Mouse (Mus musculus): ENCODE measurements around the gene Dpp4. TPM values are rescaled to one million over a fixed set of nuclear protein-coding genes. Genes with fewer than 3 reads are reported as not detected.

Dpp4 gene
- polyA plus RNA-seq, 1 experiment from 2014 or later, result 1.4 TPM

- H3K4me2 ChIP-seq (replicated peaks), result no peak overlapping the region
- no peak overlapping the region for H3K4me3 ChIP-seq (replicated peaks; ENCODE audit: low read length)
- DNase-seq (ENCODE audit: low spot score) (no peak), ATAC-seq (ENCODE audit: low FRiP score) (no peak)
- 86% methylated on average over 3 of the region's 3 CpGs for WGBS
- H3K36me3 ChIP-seq (replicated peaks; ENCODE audit: control insufficient read depth, insufficient read depth), result no peaks in the 10 kb centered on the region
- no peaks in the 10 kb centered on the region for H3K27me3 ChIP-seq (ENCODE audit: control insufficient read depth, insufficient read depth, low read length)
- H3K9ac ChIP-seq, result no peak overlapping the region
- H3K27ac ChIP-seq, result no peak overlapping the region
- no peaks in the 10 kb centered on the region for H3K9me3 ChIP-seq (ENCODE audit: control insufficient read depth, low read length)
- no peaks in the 10 kb centered on the region for H3K4me1 ChIP-seq (replicated peaks; ENCODE audit: control insufficient read depth, insufficient read depth, low read length)
Measured at GRCm38 (mm10) chr2:62352035-62352434, 60.0 kb downstream of the Dpp4 start.

- ATAC-seq (ENCODE audit: low FRiP score) (no peak), DNase-seq (ENCODE audit: low spot score) (no peak)
- no peaks in the 10 kb centered on the region for H3K36me3 ChIP-seq (replicated peaks; ENCODE audit: control insufficient read depth, insufficient read depth)
- H3K9me3 ChIP-seq (ENCODE audit: control insufficient read depth, low read length), result no peaks in the 10 kb centered on the region
- H3K27ac ChIP-seq, result no peak overlapping the region
- no peak overlapping the region for H3K9ac ChIP-seq
- H3K4me1 ChIP-seq (replicated peaks; ENCODE audit: control insufficient read depth, insufficient read depth, low read length), result no peaks in the 10 kb centered on the region
- H3K4me3 ChIP-seq (replicated peaks; ENCODE audit: low read length), result no peak overlapping the region
- no peak overlapping the region for H3K4me2 ChIP-seq (replicated peaks)
- 94% methylated on average over 9 of the region's 9 CpGs for WGBS
- H3K27me3 ChIP-seq (ENCODE audit: control insufficient read depth, insufficient read depth, low read length), result no peaks in the 10 kb centered on the region
Measured at GRCm38 (mm10) chr2:62347762-62348161, 64.3 kb downstream of the Dpp4 start.

- Histone ChIP-seq H3K4me1 (replicated peaks; ENCODE audit: control insufficient read depth, insufficient read depth, low read length) (0 out of 2 replicates have a peak, but pooled peaks cover 2% of the 10 kb centered on the region), H3K27me3 (ENCODE audit: control insufficient read depth, insufficient read depth, low read length) (no peaks in the 10 kb centered on the region), H3K9me3 (ENCODE audit: control insufficient read depth, low read length) (no peaks in the 10 kb centered on the region), H3K27ac (no peak overlapping the region), H3K9ac (no peak overlapping the region), H3K36me3 (replicated peaks; ENCODE audit: control insufficient read depth, insufficient read depth) (no peaks in the 10 kb centered on the region), H3K4me2 (replicated peaks) (no peak overlapping the region), H3K4me3 (replicated peaks; ENCODE audit: low read length) (no peak overlapping the region)
- DNase-seq (ENCODE audit: low spot score) (peak; percentile 30), ATAC-seq (ENCODE audit: low FRiP score) (no peak)
- 18% methylated on average over 1 of the region's 1 CpGs for WGBS
Measured at GRCm38 (mm10) chr2:62346771-62347170, 65.3 kb downstream of the Dpp4 start.

- Histone ChIP-seq H3K27me3 (ENCODE audit: control insufficient read depth, insufficient read depth, low read length) (no peaks in the 10 kb centered on the region), H3K9me3 (ENCODE audit: control insufficient read depth, low read length) (no peaks in the 10 kb centered on the region), H3K4me3 (replicated peaks; ENCODE audit: low read length) (no peak overlapping the region), H3K4me2 (replicated peaks) (no peak overlapping the region), H3K4me1 (replicated peaks; ENCODE audit: control insufficient read depth, insufficient read depth, low read length) (0 out of 2 replicates have a peak, but pooled peaks cover 4% of the 10 kb centered on the region), H3K9ac (no peak overlapping the region), H3K27ac (no peak overlapping the region), H3K36me3 (replicated peaks; ENCODE audit: control insufficient read depth, insufficient read depth) (no peaks in the 10 kb centered on the region)
- no peak for DNase-seq (ENCODE audit: low spot score)
- no peak for ATAC-seq (ENCODE audit: low FRiP score)
- WGBS, result 56% methylated on average over 6 of the region's 6 CpGs
Measured at GRCm38 (mm10) chr2:62344367-62344766, 67.7 kb downstream of the Dpp4 start.

GRCm38 (mm10) chr2:62341734-62342128, 70.3 kb downstream of the Dpp4 start:
- WGBS, result 22% methylated on average over 14 of the region's 14 CpGs
- no peaks in the 10 kb centered on the region for H3K9me3 ChIP-seq (ENCODE audit: control insufficient read depth, low read length)
- 0 out of 2 replicates have a peak overlapping the region, but pooled peaks have one; percentile 1 for H3K9ac ChIP-seq
- H3K27ac ChIP-seq, result no peak overlapping the region
- ATAC-seq (ENCODE audit: low FRiP score), result peak; percentile 74; the same call in 1 of the 2 replicates
- no peak overlapping the region for H3K4me3 ChIP-seq (replicated peaks; ENCODE audit: low read length)
- H3K4me1 ChIP-seq (replicated peaks; ENCODE audit: control insufficient read depth, insufficient read depth, low read length), result 0 out of 2 replicates have a peak, but pooled peaks cover 4% of the 10 kb centered on the region
- H3K36me3 ChIP-seq (replicated peaks; ENCODE audit: control insufficient read depth, insufficient read depth), result no peaks in the 10 kb centered on the region
- peak overlapping the region; percentile 47 for H3K4me2 ChIP-seq (replicated peaks)
- no peaks in the 10 kb centered on the region for H3K27me3 ChIP-seq (ENCODE audit: control insufficient read depth, insufficient read depth, low read length)
- DNase-seq (ENCODE audit: low spot score), result no peak

- no peak overlapping the region for H3K27ac ChIP-seq
- 0 out of 2 replicates have a peak overlapping the region, but pooled peaks have one; percentile 1 for H3K9ac ChIP-seq
- ATAC-seq (ENCODE audit: low FRiP score) (no peak; the same call in 1 of the 2 replicates), DNase-seq (ENCODE audit: low spot score) (no peak)
- H3K4me3 ChIP-seq (replicated peaks; ENCODE audit: low read length), result no peak overlapping the region
- H3K27me3 ChIP-seq (ENCODE audit: control insufficient read depth, insufficient read depth, low read length), result no peaks in the 10 kb centered on the region
- peak overlapping the region; percentile 47 for H3K4me2 ChIP-seq (replicated peaks)
- H3K9me3 ChIP-seq (ENCODE audit: control insufficient read depth, low read length), result no peaks in the 10 kb centered on the region
- H3K36me3 ChIP-seq (replicated peaks; ENCODE audit: control insufficient read depth, insufficient read depth), result no peaks in the 10 kb centered on the region
- 71% methylated on average over 3 of the region's 3 CpGs for whole genome bisulfite sequencing
- H3K4me1 ChIP-seq (replicated peaks; ENCODE audit: control insufficient read depth, insufficient read depth, low read length), result 0 out of 2 replicates have a peak, but pooled peaks cover 4% of the 10 kb centered on the region
Measured at GRCm38 (mm10) chr2:62341061-62341733, 70.8 kb downstream of the Dpp4 start.

GRCm38 (mm10) chr2:62339222-62339944, 72.6 kb downstream of the Dpp4 start:
- H3K9ac ChIP-seq, result no peak overlapping the region
- no peaks in the 10 kb centered on the region for H3K27me3 ChIP-seq (ENCODE audit: control insufficient read depth, insufficient read depth, low read length)
- DNase-seq (ENCODE audit: low spot score) (no peak), ATAC-seq (ENCODE audit: low FRiP score) (no peak)
- H3K4me3 ChIP-seq (replicated peaks; ENCODE audit: low read length), result no peak overlapping the region
- no peak overlapping the region for H3K27ac ChIP-seq
- WGBS, result 75% methylated on average over 4 of the region's 4 CpGs
- H3K4me1 ChIP-seq (replicated peaks; ENCODE audit: control insufficient read depth, insufficient read depth, low read length), result 0 out of 2 replicates have a peak, but pooled peaks cover 4% of the 10 kb centered on the region
- H3K36me3 ChIP-seq (replicated peaks; ENCODE audit: control insufficient read depth, insufficient read depth), result no peaks in the 10 kb centered on the region
- H3K9me3 ChIP-seq (ENCODE audit: control insufficient read depth, low read length), result no peaks in the 10 kb centered on the region
- no peak overlapping the region for H3K4me2 ChIP-seq (replicated peaks)

- WGBS, result 91% methylated on average over 7 of the region's 7 CpGs
Measured at GRCm38 (mm10) chr2:62337086-62337485, 74.9 kb downstream of the Dpp4 start.

GRCm38 (mm10) chr2:62334397-62335243, 77.4 kb downstream of the Dpp4 start:
- no peak overlapping the region for H3K4me3 ChIP-seq (replicated peaks; ENCODE audit: low read length)
- no peak overlapping the region for H3K4me2 ChIP-seq (replicated peaks)
- no peaks in the 10 kb centered on the region for H3K36me3 ChIP-seq (replicated peaks; ENCODE audit: control insufficient read depth, insufficient read depth)
- H3K27me3 ChIP-seq (ENCODE audit: control insufficient read depth, insufficient read depth, low read length), result no peaks in the 10 kb centered on the region
- DNase-seq (ENCODE audit: low spot score) (no peak), ATAC-seq (ENCODE audit: low FRiP score) (0 out of 2 replicates have a peak, but pooled peaks have one; percentile 36)
- 84% methylated on average over 4 of the region's 4 CpGs for WGBS
- H3K4me1 ChIP-seq (replicated peaks; ENCODE audit: control insufficient read depth, insufficient read depth, low read length), result no peaks in the 10 kb centered on the region
- no peak overlapping the region for H3K9ac ChIP-seq
- H3K27ac ChIP-seq, result no peak overlapping the region
- H3K9me3 ChIP-seq (ENCODE audit: control insufficient read depth, low read length), result no peaks in the 10 kb centered on the region

More at GRCm38 (mm10) chr2:62337086-62337485, 74.9 kb downstream of the Dpp4 start:
- H3K36me3 ChIP-seq (replicated peaks; ENCODE audit: control insufficient read depth, insufficient read depth), result no peaks in the 10 kb centered on the region
- no peak overlapping the region for H3K9ac ChIP-seq
- no peak overlapping the region for H3K27ac ChIP-seq
- no peak for DNase-seq (ENCODE audit: low spot score)
- H3K27me3 ChIP-seq (ENCODE audit: control insufficient read depth, insufficient read depth, low read length), result no peaks in the 10 kb centered on the region
- no peaks in the 10 kb centered on the region for H3K9me3 ChIP-seq (ENCODE audit: control insufficient read depth, low read length)
- no peak for ATAC-seq (ENCODE audit: low FRiP score)
- H3K4me3 ChIP-seq (replicated peaks; ENCODE audit: low read length), result no peak overlapping the region
- no peak overlapping the region for H3K4me2 ChIP-seq (replicated peaks)
- 0 out of 2 replicates have a peak, but pooled peaks cover 4% of the 10 kb centered on the region for H3K4me1 ChIP-seq (replicated peaks; ENCODE audit: control insufficient read depth, insufficient read depth, low read length)

Measured in hindbrain, embryonic 14.5 days (tissue).